Mouse (Mus musculus) large intestine, adult 2 months (tissue): Measurements from ENCODE around the gene Cbx5. TPM values are rescaled to one million over a fixed set of nuclear protein-coding genes. Genes with fewer than 3 reads are reported as not detected.

Experiments used
- DNase-seq: peaks from one replicate; pipeline ENCODE4 v3.0.0-alpha.2; 2012; ENCODE audit warnings: low read depth, low spot score
- WGBS: fragments of 180-500 bp; shearing (Covaris S2); methylation state at CpG from one replicate; pipeline ENCODE4 v1.1.7; 2018; 5-methylcytosine and 5-hydroxymethylcytosine counted together
- polyA plus RNA-seq: library from polyadenylated mRNA; depleted of rRNA; stranded (reverse); fragments of >200 nt; gene quantifications from 2 replicates; pipeline ENCODE4 v1.2.3, GENCODE M21; 2012

Cbx5 gene
- polyA plus RNA-seq, 1 experiment = 11.1 TPM

DNA sequence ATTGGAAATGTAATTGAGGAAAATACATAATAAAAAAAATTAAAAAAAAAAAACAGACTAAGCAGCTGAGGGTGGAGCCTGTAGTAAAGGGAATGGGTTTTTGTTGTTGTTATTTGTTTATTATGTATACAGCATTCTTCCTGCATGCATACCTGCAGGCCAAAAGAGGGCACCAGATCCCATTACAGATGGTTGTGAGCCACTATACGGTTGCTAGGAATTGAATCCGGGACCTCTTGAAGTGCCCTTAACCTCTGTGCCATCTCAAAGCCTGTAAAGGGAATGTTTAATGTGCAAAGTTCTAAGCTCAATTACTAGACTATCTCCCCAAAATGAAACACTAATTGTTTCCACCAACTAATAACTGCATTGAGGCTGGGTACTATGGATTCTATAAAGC is 15.5 kb downstream of the Cbx5 start:
- no peak for DNase-seq
- 84% methylated on average over 2 of the region's 2 CpGs for WGBS

DNA sequence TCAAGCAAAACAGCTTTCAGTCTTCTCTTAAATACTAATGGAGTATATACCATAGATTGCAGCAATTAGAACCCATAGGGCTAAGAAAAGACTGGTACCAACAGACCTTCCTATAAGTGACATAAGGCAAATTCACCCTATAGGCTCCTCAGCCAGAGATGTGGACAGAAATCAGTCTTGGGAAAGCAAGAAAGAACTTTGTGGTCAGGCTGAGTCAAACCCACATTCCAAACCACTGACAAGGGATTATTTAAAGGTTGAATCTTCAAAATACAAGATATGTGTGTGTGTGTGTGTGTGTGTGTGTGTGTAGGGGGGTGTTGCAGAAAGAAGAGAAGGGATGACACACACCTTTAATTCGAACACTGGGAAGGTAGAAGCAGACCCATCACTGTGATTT is 18.2 kb downstream of the Cbx5 start:
- DNase-seq = no peak
- 56% methylated on average over 1 of the region's 1 CpGs for WGBS

DNA sequence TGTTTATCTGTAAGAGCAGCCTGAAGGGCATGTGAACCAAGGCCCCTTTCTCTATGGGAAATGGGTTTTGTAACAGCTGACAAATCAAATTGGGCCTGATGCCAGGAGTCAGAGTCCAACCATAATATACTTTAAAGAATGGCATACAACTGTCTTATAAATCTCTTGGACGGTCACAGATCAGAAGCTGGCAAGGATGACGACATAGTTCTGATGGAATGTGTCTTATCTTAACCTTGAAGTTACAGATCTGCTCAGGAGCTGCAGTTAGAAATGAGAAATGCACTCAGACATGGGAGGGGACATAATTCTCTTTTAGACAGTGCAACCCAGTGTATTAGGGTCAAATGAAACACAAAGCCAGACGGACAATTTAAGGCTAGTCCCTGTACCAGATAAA is 18.8 kb downstream of the Cbx5 start:
- WGBS = 15% methylated on average over 3 of the region's 3 CpGs
- peak; percentile 87 for DNase-seq

DNA sequence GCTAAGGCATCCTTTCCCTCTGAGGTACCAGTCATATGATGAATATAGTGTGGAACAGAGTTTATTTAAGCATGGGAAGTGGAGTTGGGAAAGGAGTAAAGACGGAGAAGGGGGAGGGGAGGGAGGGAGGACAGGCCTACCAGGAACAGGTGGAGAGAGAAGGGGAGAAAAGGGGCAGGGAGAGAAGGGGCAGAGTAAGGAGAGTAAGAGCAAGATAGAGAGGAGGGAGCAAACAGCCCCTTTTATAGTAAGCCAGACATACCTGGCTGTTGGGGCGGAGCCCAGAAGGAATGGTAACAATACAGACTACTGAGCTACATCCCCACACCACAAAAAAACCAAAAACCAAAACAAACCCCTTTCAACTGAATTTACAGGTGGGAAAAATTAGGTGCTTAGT is 23.6 kb downstream of the Cbx5 start:
- WGBS = 54% methylated on average over 2 of the region's 2 CpGs
- no peak for DNase-seq

DNA sequence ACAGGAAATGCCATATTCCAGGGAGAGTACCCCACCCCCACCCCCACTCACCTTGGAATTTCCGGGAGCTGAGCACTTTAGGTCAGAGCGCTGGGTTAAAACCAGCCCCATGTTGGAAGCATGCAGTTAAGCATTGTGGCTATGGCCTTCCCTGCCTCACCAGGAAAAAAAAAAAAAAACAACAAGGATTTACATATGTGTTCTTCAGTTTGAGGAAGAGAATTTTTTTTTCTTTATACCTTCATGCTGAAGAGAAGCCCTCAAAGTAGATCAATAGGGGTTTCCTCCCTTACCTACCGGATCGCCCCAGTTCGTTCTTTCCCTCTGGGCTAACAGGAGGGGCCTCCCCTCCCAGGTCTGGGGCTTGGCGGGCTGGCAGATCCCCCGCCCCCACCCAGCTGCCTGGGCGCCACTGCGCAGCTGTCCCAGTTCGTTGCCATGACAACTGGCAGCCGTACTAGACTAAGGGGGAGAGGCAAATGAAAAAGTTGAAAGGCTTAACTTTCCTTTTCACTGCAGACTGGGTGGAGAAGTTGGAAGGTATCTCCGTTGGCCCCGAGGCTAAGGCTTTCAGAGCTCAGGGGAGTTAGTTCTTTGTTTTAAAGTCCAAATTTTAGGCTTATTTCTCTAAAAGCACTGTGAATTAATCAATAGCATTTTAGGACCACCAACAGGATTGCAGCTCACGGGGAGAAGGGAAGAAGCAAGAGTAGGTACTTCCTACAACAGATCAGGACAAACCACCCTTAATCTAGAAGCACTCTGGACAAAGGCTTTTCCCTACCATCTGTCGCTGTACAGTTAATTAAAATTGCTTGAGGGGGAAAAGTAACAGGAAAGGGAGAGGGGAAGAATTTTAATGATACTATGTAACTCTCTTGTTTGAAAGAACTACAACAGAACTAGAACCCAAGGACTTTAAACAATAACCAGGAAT is 24.4 kb downstream of the Cbx5 start:
- DNase-seq = no peak
- WGBS = 1% methylated on average over 15 of the region's 15 CpGs

DNA sequence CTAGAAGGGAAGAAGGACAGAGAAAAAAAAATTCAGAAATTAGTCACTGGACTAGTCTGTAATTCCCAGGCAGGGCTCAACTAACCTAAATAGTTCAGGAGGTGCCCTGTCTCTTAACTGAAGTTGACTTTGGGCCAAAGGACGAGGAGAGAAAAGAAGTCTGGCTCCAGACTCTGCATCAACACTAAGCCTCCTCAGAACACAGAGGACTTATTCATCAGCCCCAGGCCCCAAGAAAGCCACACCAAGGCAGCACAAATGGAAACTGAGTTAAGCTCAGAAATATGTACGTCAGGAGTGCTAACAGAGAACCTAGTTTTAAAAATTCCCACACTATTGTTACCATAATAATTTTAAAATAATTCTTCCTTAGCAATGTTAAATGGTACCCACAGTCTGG is 25.5 kb downstream of the Cbx5 start:
- no peak for DNase-seq
- whole genome bisulfite sequencing = 52% methylated on average over 2 of the region's 2 CpGs

DNA sequence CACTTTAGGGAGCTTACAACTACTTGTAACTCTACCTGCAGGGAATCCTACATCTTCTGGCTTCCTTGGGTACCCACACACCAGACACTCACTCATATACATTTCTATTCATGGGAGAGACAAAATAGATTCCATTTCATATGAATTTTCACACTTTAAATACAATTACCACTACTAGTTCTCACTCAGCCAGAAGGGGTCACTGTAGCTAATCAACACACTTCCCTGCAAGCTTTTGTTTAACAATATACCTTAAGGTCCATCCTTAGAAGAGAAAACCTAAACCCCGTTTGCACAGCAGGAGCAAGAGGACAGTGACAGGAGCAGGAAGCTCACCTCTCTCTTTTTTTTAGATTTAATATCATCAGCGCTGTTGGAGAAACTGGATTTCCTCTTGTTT is 34.5 kb downstream of the Cbx5 start:
- DNase-seq = no peak
- WGBS = 51% methylated on average over 2 of the region's 2 CpGs

DNA sequence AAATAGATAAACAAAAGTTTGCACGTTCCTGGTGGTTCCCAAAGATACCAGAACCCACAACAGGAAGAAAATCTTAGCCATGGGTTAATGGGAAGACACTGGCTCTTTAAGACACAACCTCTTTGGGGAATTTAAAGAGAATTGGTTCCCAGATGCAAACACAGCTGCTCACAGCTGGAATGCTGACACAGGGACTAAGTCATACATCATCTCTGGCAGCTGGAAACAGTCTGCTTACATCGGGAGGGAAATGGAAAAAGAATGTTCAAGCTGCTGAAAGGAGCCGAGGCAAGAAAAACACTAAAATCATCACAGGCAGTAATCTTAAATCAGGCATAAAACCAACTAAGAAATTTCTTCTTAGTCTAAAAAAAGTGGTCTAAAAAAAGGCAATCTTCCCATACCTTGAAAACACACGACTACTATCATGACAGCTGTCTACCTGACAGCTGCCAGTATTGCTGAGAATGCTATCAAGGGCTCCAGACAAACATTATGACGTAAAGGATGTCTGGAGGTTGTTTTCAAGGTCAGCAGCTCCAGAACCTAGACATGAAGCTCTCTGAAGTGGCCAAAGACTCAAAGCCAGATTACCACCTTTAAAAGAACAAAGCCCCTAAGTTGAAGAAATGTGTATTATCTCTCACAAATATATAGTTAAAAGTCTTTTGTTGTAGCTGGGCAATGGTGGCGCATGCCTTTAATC is 37.4 kb downstream of the Cbx5 start:
- WGBS = 50% methylated on average over 6 of the region's 6 CpGs
- no peak for DNase-seq

DNA sequence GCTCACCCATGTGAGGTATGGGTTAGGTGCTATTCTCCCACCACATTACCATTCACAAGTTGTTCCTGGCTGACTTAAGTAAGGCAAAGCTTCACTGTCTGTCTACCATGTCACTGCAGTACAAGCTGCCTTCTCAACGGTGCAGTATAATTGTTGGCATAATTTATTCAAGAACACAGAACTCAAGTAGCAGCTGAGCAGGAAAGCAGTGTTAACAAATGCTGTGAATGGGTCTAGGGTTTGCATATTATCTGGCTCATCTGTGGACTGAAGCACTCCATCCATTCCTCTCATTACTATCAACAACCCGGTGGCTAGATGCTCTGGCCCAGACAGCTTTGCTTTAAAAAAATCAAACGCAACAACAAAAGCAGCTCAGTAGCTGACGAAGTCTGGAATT is 41.8 kb downstream of the Cbx5 start:
- 75% methylated on average over 4 of the region's 4 CpGs for WGBS
- DNase-seq = no peak

DNA sequence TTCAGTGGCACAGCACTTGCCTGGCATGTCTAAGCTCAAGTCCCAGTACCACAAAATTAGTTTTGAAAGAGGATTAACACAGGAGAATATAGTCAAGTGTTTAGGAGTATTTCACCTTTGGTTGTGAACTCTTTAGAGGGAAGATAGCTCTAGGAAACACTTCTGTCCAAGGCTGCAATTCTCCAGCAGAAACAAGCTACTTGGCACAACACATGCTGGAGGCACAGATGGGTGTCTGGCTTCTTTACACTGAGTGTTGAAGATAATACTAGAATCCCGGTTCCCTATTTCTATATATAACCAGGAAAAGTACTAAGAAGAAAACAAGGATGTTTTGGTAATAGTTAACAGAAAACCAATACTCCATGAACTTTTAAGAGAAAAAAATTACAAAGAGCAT is 42.8 kb downstream of the Cbx5 start:
- no peak for DNase-seq
- 69% methylated on average over 1 of the region's 1 CpGs for whole genome bisulfite sequencing

DNA sequence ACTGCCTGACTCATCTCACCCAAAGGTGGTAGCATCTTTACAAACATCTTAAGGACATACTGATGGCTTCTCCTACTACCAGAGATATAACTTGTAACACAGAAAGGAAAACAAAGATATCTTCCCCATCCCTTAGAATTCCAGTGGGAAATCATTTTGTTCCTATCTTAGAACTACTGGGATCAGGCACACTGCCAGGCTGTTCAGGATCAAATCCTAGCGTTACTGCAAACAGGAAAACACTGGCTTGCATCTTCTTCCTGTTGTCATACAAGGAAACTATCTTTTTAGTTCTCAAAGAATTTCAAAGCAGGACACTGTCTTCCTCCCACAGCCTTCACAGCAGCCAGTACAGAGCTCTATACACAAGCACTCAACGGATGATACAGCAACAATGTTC is 46.0 kb downstream of the Cbx5 start:
- DNase-seq = no peak
- 65% methylated on average over 2 of the region's 2 CpGs for WGBS

DNA sequence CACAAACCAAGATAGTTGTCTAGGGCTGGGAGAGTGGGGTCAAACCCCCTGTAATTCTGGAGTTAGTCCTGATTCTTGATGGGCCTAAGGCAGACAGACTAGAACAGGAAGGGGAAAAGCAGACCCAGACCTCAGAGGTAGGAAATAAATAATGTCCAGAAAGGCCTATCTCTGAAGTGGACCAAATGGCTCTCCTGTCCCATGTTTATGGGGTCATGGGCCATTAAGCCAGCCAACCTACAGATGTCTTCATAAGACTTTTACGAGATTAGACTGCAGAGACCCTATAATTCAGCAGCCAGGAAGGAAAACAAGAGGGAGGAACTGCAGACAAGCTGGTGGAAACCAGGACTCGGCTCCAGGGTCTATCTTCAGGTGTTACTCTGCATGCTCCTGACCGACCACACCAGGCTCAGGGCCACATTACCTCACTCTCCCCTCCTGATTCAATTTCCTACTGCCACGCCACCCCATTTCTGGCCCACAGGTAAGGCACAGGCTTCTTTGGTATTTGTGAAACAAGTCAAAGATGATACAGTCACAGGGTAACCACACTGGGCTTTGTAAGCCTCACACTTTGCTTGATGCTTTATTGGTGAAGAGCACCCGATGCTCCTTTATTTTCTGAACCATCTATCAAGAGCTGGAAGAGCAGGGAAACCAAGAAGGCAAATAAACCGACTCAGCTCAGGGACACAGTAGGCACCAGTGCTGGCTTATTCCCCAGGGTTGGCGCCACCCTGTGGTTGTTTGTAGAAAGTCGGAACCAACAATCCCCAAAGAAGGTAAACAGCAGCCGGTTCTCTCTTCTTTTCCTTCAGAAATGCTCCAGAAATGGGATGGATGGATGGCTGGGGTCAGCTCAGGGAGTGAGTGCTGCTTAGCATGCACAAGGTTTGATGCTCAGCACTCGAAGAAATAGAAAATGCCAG is 48.8 kb downstream of the Cbx5 start:
- DNase-seq = no peak
- WGBS = 53% methylated on average over 10 of the region's 10 CpGs

DNA sequence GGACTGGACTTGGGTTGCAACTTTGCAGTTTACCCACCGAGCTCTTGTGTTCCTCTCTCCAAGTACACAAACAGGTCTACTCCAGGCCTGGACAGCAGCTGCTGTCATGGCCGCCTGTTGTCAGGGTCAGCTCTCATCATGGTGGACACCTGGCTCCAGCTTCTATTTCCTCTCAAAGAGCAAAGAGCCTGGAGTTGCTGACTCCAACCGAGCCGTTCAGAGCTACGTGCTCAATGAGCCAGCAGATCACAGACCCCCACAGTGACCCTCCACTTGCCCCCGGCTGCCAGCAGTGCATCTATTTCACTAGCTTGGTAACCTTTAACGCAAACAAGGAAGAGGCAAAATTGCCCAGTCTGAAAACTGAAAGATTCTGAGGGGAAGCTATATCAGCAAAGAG is 49.5 kb downstream of the Cbx5 start:
- DNase-seq = no peak
- 79% methylated on average over 7 of the region's 7 CpGs for WGBS

DNA sequence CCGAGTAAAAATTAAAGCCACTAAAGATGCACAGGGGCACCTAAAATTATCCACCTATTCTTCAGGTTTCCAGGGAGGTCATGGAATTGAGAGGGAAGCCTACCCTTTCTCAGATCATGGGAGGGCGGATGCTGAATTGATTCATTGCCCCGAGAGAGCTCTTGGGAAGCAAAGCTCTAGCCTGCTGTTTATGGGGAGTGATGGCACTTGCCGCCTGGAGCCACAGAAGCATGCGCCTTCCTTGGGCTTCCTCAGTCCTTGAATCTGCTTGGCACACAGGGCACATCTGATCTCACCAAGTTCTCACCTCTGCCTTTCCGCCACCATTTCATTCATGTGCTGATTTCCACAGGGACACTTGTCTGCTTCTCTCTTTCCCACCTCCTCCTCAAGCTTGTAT is 51.8 kb downstream of the Cbx5 start:
- DNase-seq = no peak
- 73% methylated on average over 6 of the region's 6 CpGs for WGBS

DNA sequence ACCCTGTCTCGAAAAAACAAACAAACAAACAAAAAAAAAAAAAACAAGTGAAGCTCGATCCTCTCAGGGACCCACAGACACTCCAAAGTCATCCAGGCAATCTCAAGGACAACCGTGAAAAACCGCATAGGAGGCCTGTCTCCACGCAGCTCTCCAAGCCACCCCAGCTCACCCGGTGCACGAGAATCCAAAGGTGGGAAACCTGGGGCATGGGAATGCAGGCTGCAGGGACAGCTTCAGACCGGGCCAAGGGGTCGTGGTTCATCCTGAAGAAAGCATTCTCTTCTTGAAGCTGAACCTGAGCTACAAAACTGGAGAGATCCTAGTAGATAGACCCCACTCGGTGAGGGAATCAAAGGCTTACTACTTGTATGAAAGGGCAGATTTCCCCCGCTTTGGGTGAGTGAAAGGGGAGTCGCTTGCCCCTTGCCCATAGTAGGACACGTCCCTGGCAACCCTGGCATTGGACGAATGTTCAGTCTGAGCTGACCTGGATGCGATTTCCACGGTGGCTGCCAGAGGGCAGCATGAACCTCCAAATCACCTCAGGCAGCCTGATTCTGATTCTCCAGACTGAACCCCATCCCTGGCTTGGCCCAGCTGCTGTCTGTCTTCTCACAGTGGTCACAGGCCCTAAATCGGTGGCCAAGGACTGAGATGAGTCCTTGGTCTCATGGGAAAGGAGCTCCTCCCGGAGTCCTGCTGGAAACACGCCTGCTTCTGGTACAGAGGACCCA is 54.0 kb downstream of the Cbx5 start:
- DNase-seq = no peak

DNA sequence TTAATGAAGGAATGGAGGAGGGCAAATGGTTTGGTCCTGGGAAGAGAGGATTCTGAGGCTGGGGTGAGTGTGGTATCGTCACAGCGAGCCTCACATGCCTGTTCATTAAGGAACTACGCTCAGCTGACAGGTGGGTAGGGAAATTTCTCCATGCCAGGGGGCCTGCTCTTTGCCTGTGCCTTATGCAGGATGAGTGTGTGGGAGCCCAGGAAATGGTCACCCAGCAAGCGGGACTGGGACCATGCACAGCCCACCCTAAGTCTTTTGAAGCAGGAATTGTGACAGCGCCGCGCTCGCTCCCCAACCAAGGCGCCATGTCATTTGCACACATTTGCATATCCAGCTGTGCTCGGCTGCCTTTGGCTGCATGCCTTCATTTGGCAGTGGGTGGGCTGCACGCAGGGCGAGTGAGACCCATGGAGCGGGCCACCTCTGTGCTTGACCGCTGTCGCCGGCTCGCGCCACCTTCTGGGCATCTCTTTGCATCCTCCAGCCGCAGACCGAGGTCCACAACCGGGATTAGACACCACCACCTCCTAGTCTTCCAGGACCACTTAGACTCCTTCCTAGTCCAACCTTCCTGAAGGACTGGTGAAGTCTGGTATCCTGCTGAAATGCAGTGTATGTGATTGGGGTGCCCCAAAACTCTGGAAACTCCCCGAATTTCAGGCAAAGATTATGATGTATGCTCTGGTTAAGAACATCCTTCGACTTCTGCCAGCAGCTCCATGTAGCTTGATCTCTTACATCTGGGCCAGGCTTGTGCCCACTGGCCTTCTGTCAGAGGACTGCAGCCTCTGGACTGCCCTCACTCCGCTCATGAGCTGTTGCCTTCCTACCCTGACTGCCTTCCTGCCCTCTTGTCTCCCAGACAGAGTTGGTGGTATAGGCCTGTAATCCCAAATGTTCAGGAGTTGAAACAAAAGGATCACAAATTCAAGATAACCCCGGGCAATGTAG is 55.7 kb downstream of the Cbx5 start:
- no peak for DNase-seq
- 18% methylated on average over 25 of the region's 25 CpGs for WGBS

More for the DNA sequence above, 54.0 kb downstream of the Cbx5 start:
- WGBS = 41% methylated on average over 19 of the region's 19 CpGs

DNA sequence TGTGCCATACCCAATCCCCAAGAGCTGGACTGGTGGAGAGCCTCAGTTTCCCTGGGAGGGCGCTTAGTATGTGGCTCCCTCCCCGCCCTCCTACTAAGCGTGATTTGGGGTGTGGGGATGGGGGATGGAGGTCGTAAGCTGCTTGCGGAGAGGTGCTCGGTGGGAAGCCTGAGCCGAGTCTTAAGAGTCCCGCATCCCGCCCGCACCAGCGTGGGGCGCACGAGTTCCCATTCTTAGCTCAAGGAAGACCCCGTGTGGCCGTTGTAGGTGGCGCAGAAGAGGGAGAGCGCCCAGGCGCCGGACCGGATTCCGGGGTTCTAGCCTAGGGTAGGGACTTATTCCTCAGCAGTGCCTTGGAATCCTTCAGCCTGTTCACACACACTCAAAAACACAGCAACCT is 56.5 kb downstream of the Cbx5 start:
- no peak for DNase-seq
- 1% methylated on average over 21 of the region's 21 CpGs for WGBS

DNA sequence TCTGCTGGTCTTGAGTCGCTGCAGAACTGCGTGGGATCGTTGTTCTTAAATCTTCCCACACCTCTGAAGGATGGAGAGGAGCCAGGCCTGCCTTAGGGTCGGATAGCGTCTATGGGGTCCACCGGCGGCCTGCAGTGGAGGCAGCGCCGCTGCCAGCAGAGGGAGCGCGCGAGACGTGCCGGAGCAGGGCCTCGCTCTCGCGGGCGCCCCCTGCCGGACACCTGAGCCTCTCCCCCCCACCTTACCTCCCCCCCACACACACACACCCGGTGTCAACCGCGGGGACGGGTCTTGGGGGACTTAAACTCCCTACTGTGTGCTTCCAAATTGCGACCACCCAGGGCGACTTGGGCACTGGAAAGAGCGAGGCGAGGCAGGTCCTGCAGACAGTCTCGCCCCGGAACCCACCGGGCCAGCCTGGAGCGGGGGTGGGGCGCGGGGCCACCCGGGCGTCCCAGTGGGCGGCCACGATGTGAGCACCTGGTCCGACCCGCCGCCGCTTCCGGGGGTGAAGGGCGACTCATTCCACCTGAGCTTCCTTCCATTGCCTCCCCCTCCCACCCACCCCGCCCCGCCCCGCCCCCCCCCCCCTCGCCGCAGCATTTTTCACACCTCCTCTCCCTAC is 57.3 kb downstream of the Cbx5 start:
- DNase-seq = peak; percentile 45
- WGBS = 1% methylated on average over 47 of the region's 48 CpGs
